Mouse (Mus musculus): Measurements from ENCODE around the gene Gabarapl2.

Gene Gabarapl2

GRCm38 (mm10) chr8:111967246-111967870, 26.9 kb downstream of the Gabarapl2 start:
- WGBS = 80% methylated on average over 5 of the region's 5 CpGs

- WGBS = 87% methylated on average over 10 of the region's 10 CpGs
Observed at GRCm38 (mm10) chr8:111968541-111968940, 28.0 kb downstream of the Gabarapl2 start.

- WGBS = 56% methylated on average over 5 of the region's 5 CpGs
Observed at GRCm38 (mm10) chr8:111968991-111969390, 28.5 kb downstream of the Gabarapl2 start.

GRCm38 (mm10) chr8:111974138-111974537, 33.6 kb downstream of the Gabarapl2 start:
- 96% methylated on average over 12 of the region's 12 CpGs for WGBS

- WGBS = 91% methylated on average over 2 of the region's 2 CpGs
Observed at GRCm38 (mm10) chr8:111975706-111976105, 35.2 kb downstream of the Gabarapl2 start.

GRCm38 (mm10) chr8:111976326-111976725, 35.8 kb downstream of the Gabarapl2 start:
- 89% methylated on average over 2 of the region's 2 CpGs for WGBS

GRCm38 (mm10) chr8:111978147-111978546, 37.6 kb downstream of the Gabarapl2 start:
- 85% methylated on average over 10 of the region's 10 CpGs for WGBS

GRCm38 (mm10) chr8:111982116-111982515, 41.6 kb downstream of the Gabarapl2 start:
- 76% methylated on average over 7 of the region's 7 CpGs for WGBS

- 58% methylated on average over 10 of the region's 10 CpGs for WGBS
Observed at GRCm38 (mm10) chr8:111984511-111984910, 44.0 kb downstream of the Gabarapl2 start.

- WGBS = 10% methylated on average over 7 of the region's 7 CpGs
Observed at GRCm38 (mm10) chr8:111989911-111990310, 49.4 kb downstream of the Gabarapl2 start.

- WGBS = 13% methylated on average over 8 of the region's 8 CpGs
Observed at GRCm38 (mm10) chr8:111991278-111991677, 50.8 kb downstream of the Gabarapl2 start.

GRCm38 (mm10) chr8:111992013-111992702, 51.7 kb downstream of the Gabarapl2 start, which contains the start of gene Adat1:
Gene Adat1, minus strand, starts transcription at chr8:111992302.
- 4% methylated on average over 33 of the region's 33 CpGs for WGBS

GRCm38 (mm10) chr8:111992703-111993039, 52.2 kb downstream of the Gabarapl2 start:
- WGBS = 53% methylated on average over 3 of the region's 3 CpGs

All from cerebral cortex, adult 2 months (tissue).